Mouse (Mus musculus) heart, postnatal 0 days (tissue): ENCODE data around the gene Prdm11. TPM values are rescaled to one million over a fixed set of nuclear protein-coding genes. Genes with fewer than 3 reads are reported as not detected.

ENCODE experiments used
- ATAC-seq: fragments of 200-750 bp; cut with Nextera tagmentation; 2 replicates; pipeline ENCODE4 v1.8.0; 2017; ENCODE audit warnings: low read depth, moderate number of reproducible peaks, moderate library complexity; ENCODE audit not compliant: insufficient read depth
- DNase-seq: peaks from one replicate; pipeline ENCODE4 v3.0.0-alpha.2; 2016; ENCODE audit warnings: low spot score
- H3K27ac ChIP-seq: fragments of 300-500 bp; sonication (generic); 2 replicates; pipeline ENCODE4 v1.5.1; 2014; ENCODE audit warnings: low read depth, mild to moderate bottlenecking
- H3K27me3 ChIP-seq: fragments of 300-500 bp; sonication (generic); 2 replicates; pipeline ENCODE4 v1.6.1; 2014; ENCODE audit warnings: low read length, mixed read lengths; ENCODE audit not compliant: control insufficient read depth, insufficient read depth
- H3K36me3 ChIP-seq: fragments of 300-500 bp; sonication (generic); replicated peaks from 2 replicates; pipeline ENCODE4 v1.6.1; 2014; ENCODE audit warnings: low read length, mixed read lengths; ENCODE audit not compliant: control insufficient read depth, insufficient read depth
- H3K4me1 ChIP-seq: fragments of 300-500 bp; sonication (generic); 2 replicates; pipeline ENCODE4 v1.6.1; 2014; ENCODE audit warnings: antibody characterized with exemption; ENCODE audit not compliant: control insufficient read depth, insufficient read depth
- H3K4me2 ChIP-seq: fragments of 300-500 bp; sonication (generic); 2 replicates; pipeline ENCODE4 v1.6.1; 2014; ENCODE audit warnings: low read depth, mild to moderate bottlenecking, low read length, moderate library complexity
- H3K4me3 ChIP-seq: fragments of 300-500 bp; sonication (generic); 2 replicates; pipeline ENCODE4 v1.5.1; 2014; ENCODE audit warnings: low read depth, low read length
- H3K9ac ChIP-seq: fragments of 300-500 bp; sonication (generic); replicated peaks from 2 replicates; pipeline ENCODE4 v1.6.1; 2014; ENCODE audit warnings: low read depth, low read length, mixed read lengths
- H3K9me3 ChIP-seq: fragments of 300-500 bp; sonication (generic); replicated peaks from 2 replicates; pipeline ENCODE4 v1.6.1; 2016; ENCODE audit warnings: low read length; ENCODE audit not compliant: control insufficient read depth
- CTCF ChIP-seq: IDR thresholded peaks from 2 replicates; pipeline ENCODE4 v1.5.1; 2016; ENCODE audit warnings: antibody characterized with exemption, control low read depth, low read depth
- EP300 ChIP-seq: IDR thresholded peaks from 2 replicates; pipeline ENCODE4 v1.6.1; 2016; ENCODE audit warnings: antibody characterized with exemption, low read depth
- WGBS: fragments of 180-500 bp; shearing (Covaris S2); extraction: QIAGEN DNeasy Blood & Tissue Kit; methylation state at CpG from one replicate; pipeline ENCODE4 v1.1.7; 2014; 5-methylcytosine and 5-hydroxymethylcytosine counted together
- polyA plus RNA-seq: library from polyadenylated mRNA; unstranded; fragments of >200 nt; fragmentation: Nextera tagmentation; extraction: Ambion mirVana; gene quantifications from 2 replicates; pipeline ENCODE4 v1.2.1, GENCODE M21; 2015
- total RNA-seq: library from RNA; depleted of rRNA; stranded (reverse); fragments of >200 nt; gene quantifications from 2 replicates; pipeline ENCODE4 v1.2.3, GENCODE M21; 2014; ENCODE audit warnings: low replicate concordance; rRNA removed

Prdm11 gene
- total RNA-seq (10.7 and 12.7 TPM in 2 replicates), polyA plus RNA-seq (2.7 and 2.9 TPM in 2 replicates)

DNA sequence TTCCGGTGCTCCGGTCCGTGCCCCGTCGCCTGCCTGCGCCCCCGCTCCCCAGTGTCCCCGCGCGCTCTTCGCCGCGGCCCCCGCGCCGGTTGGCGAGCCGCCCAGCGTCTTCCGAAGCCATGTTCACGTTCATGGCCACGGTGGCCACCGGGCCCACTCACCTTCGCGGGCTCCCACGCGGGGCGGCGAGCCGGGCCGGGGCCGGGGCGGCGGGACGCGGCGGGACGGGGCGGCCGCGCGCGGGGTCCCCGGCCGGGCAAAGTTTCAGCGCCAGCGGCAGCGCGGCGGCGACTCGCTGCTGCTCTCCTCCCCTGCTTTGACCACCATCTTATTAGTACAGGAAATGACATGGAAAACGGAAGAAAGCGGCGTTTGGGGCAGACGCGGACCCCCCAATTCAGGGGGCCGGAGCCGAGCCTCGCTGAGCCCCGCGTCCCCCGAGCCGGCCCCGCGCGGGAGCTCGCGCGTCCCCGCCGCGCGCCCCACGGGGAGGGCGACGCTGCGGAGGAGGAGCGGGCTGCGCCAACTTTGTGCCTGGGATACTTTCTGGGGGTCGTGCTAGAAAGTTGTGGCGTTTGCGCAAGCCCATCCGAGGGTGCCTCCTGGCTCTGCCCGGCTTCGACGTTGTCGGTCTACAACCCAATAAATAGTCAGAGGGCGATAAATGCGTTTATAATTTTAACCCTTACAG lies at the start of gene Prdm11:
Gene Prdm11 (minus strand): TSS at position 350 of the 691 bp plus-strand sequence.
- H3K4me1 ChIP-seq = peaks cover 45% of the 10 kb centered on the region
- no peaks in the 10 kb centered on the region for H3K36me3 ChIP-seq
- no peaks in the 10 kb centered on the region for H3K9me3 ChIP-seq
- TF ChIP-seq CTCF (no peak), EP300 (no peak)
- peak within 1 kb of the TSS; percentile 98 for H3K27ac ChIP-seq
- no peak for DNase-seq
- H3K9ac ChIP-seq = peak within 1 kb of the TSS; percentile 99
- ATAC-seq = peak; percentile 27; the same call in 1 of the 2 replicates
- H3K27me3 ChIP-seq = no peaks in the 10 kb centered on the region
- under 1% methylated on average over 60 of the region's 90 CpGs for WGBS
- H3K4me2 ChIP-seq = peak within 1 kb of the TSS; percentile 71
- peak within 1 kb of the TSS; percentile 90 for H3K4me3 ChIP-seq

DNA sequence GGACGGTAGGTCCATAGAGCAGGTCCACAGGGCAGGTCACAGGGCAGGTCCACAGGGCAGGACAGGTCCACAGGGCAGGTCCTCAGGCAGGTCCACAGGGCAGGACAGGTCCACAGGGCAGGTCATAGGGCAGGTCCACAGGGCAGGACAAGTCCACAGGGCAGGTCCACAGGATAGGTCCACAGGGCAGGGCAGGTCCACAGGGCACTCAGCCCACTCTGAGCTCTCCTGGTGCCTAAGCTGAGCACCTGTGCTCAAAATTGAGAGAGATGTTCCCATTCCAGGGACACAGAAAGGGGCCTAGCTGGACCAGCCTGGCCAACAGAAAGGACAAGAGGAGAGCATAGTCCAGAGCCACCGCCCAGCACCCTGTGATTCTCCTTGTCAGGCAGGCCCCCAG lies 46.4 kb upstream of the Prdm11 start:
- ATAC-seq = no peak

DNA sequence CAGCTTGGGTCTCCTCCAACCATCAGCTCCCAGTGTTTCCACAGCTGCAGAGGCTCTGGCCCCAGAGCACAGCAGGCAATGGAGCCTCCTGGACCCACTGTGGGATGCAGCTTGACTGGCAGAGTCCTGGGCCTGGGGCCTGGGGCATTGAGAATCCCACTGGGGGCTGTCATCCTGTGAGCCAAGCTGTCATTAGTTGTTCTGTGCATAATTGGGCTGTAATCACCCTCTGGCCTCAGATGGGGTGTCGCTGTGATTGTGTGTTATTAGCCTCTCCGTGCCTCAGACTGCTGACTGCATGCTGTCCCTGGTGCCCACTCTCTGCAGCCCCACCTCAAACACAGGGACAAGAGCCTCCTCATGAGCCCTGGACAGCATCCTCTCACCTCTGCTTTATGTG lies 45.7 kb upstream of the Prdm11 start:
- Histone ChIP-seq H3K9ac (no peak overlapping the region), H3K36me3 (no peaks in the 10 kb centered on the region), H3K9me3 (no peaks in the 10 kb centered on the region), H3K4me2 (no peak overlapping the region), H3K27ac (no peak overlapping the region), H3K4me3 (no peak overlapping the region), H3K27me3 (0 out of 2 replicates have a peak, but pooled peaks cover 5% of the 10 kb centered on the region), H3K4me1 (no peaks in the 10 kb centered on the region)
- DNase-seq (no peak), ATAC-seq (no peak)
- WGBS = 58% methylated on average over 2 of the region's 2 CpGs
- TF ChIP-seq CTCF (no peak), EP300 (no peak)

More for the DNA sequence above, 46.4 kb upstream of the Prdm11 start:
- DNase-seq = no peak
- no peak for TF ChIP-seq EP300
- TF ChIP-seq CTCF = no peak
- Histone ChIP-seq H3K9me3 (no peaks in the 10 kb centered on the region), H3K4me1 (no peaks in the 10 kb centered on the region), H3K27ac (no peak overlapping the region), H3K36me3 (no peaks in the 10 kb centered on the region), H3K9ac (no peak overlapping the region), H3K4me2 (no peak overlapping the region), H3K4me3 (no peak overlapping the region), H3K27me3 (0 out of 2 replicates have a peak, but pooled peaks cover 5% of the 10 kb centered on the region)
- 68% methylated on average over 2 of the region's 2 CpGs for WGBS

DNA sequence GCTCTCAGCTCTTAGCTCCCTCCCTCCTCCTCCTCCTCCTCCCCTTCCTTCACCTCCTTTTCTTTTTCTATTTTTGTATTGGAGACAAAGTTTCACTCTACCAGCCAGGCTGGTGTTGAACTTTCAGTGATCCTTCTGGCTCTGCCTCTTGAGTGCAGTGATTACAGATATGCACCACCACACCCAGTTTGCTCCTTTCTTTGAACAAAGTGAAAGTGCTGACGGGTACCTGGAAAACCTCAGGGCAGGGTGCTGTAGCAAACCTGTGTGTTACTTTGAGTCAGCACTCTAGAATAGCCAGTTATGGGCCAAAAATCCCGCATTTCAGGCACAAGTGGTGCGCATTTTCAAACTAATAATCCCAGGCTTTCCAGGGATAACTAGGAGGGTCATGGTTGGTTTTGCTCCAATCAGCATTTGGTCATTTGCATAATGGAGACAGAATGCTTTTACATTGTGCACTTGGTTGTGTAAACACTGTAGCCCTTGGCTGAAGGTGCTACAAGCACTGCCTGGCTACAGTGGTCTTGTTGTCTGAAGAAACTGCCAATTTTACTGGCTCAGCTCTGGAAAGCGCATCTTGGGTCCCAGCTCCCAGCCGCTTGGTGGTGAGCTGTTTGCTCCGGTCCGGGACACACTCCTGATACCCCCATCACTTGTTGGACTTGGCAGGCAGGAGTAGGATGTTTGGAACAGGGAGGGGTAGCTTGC lies 43.6 kb upstream of the Prdm11 start:
- TF ChIP-seq EP300 (no peak), CTCF (no peak)
- no peaks in the 10 kb centered on the region for H3K4me1 ChIP-seq
- DNase-seq (no peak), ATAC-seq (no peak)
- 61% methylated on average over 7 of the region's 7 CpGs for WGBS
- H3K9ac ChIP-seq = no peak overlapping the region
- H3K27me3 ChIP-seq = 0 out of 2 replicates have a peak, but pooled peaks cover 5% of the 10 kb centered on the region
- no peaks in the 10 kb centered on the region for H3K9me3 ChIP-seq
- no peak overlapping the region for H3K4me2 ChIP-seq
- no peaks in the 10 kb centered on the region for H3K36me3 ChIP-seq
- H3K27ac ChIP-seq = no peak overlapping the region
- no peak overlapping the region for H3K4me3 ChIP-seq

DNA sequence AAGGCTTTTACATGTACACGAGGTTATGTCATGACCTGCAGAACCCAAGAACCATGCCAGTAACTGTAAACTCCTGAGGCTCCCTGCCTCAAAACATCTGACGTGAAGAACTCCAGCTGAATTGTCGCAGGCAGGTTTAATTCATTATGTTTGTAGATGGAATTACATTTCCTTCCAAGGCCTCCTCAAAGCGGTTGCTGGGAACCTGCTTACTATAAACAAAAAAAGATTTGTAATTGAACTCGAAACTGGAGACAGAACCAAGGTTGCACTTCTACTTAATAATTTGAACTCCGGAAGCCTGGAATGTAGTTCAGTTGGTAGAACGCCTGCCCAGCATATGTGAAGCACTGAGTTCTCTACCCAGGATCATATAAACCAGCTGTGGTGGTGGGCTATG lies 42.0 kb upstream of the Prdm11 start:
- no peak for TF ChIP-seq EP300
- TF ChIP-seq CTCF = no peak
- 86% methylated on average over 7 of the region's 7 CpGs for WGBS
- Histone ChIP-seq H3K4me1 (no peaks in the 10 kb centered on the region), H3K9me3 (no peaks in the 10 kb centered on the region), H3K4me2 (no peak overlapping the region), H3K27me3 (0 out of 2 replicates have a peak, but pooled peaks cover 5% of the 10 kb centered on the region), H3K4me3 (no peak overlapping the region), H3K27ac (no peak overlapping the region), H3K36me3 (no peaks in the 10 kb centered on the region), H3K9ac (no peak overlapping the region)
- no peak for DNase-seq
- ATAC-seq = no peak
